Mouse (Mus musculus): ENCODE measurements around the gene Morf4l1. TPM values are rescaled to one million over a fixed set of nuclear protein-coding genes. Genes with fewer than 3 reads are reported as not detected.

The Morf4l1 gene
- polyA plus RNA-seq (2014; fragmentation: Illumina TruSeq; extraction: RNeasy Lipid Tissue Mini Kit (QIAGEN cat#74804); ENCODE audit: low read depth, low replicate concordance): 976 TPM

DNA sequence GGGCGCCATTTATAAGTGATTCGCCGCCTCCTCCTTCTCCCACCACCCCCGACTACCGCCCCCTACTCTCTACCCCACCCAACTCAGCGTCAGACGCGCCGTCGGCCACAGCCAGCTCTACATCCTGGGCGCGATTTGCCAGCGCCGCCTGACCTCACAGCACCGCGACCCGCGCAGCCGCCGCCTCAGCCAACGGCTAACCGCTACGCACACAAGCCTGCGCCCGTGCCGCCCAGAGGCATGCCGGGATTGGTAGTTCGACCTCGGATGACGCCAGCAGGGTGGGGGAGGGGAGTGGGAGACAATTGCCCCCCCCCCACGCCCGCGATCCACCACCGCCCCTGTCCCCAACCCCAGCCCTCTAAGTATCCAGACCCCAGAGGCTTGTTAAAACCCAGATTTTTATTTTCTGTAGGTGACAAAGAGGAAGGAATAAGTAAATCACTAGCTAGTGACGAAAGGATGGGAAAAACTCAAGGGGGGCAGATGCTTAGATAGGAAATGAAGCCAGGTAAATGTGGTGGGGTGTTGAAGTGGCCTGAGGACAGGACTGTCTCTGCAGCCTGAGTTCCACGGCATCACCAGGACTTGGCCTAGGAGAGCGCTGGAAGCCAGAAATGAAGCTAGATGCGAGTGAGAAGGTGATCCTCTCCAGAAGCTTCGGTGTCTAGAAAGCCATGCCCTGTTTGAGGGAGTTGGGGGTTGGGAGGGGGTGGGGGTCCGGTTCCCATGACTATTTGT is at the start of gene Morf4l1:
Gene Morf4l1, minus strand, starts transcription at position 208 of the 741 bp plus-strand sequence.

DNA sequence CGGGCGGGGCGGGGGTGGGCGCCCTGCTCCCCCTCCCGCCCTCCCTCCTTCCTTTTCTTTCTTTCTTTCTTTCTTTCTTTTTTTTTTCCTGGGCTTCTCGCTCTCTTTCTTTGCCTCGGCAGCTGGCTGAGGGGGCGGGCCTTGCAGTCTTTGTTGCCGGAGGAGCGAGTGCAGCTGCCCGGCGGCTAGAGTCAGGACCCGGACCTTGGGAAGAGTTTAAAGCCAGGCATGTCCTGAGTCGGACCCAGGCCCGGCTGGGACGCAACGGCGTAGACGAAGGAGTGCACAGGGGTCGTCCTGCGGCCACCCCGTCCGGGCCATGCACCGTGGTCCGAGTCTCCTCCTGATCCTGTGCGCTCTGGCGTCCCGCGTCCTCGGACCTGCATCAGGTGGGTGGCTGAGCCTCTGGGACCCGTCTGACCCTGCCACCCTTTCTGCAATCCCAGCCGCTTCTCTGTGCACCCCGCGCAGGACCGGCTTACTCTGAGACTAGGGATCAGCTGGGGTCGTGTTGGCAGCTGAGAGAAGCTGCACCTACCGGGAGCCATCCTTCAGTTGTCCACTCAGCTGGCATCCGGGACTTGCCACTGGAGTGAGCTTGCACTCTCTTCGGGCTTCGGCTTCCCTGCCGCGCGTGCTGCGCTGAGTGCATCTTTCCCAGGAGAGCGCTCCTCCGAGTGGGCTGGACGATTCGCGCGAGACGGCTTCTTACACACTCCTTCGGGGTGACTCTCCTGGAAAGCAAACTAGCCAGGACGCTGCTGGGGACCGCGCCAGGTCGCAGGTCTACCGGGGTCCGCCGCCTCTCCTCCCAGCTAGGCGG is 48.6 kb upstream of the Morf4l1 start, which contains the start of gene Adamts7:
Gene Adamts7, plus strand, starts transcription at position 144 of the 823 bp plus-strand sequence.

DNA sequence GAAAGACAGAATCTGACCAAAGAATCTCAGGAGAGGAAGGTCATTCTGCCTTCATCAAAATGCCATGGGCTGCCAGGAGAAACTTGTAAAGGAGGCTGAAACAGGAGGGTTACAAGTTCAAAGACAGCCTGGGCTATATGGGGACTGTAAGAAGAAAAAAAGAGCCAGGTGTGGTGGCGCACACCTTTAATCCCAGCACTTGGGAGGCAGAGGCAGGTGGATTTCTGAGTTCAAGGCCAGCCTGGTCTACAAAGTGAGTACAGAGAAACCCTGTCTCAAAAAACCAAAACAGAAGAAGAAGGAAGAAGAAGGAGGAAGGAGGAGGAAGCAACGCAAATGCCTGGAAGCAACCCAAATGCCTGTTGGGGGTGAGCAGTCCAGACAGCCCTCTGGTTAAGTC is 60.7 kb downstream of the Morf4l1 start, which contains the start of gene Ctsh:
Gene Ctsh, plus strand, starts transcription at position 301 of the 400 bp plus-strand sequence.

Other genes starting within 250 kb of the Morf4l1 start
- gene Rasgrf1, start 204.9 kb downstream of the Morf4l1 start, polyA plus RNA-seq (2014; fragmentation: Illumina TruSeq; extraction: RNeasy Lipid Tissue Mini Kit (QIAGEN cat#74804); ENCODE audit: low read depth, low replicate concordance): 10.7 TPM
- 421 TPM for gene Ctsh, start 60.6 kb downstream of the Morf4l1 start, polyA plus RNA-seq (2014; fragmentation: Illumina TruSeq; extraction: RNeasy Lipid Tissue Mini Kit (QIAGEN cat#74804); ENCODE audit: low read depth, low replicate concordance)
- 0.70 TPM for gene Adamts7, start 48.3 kb upstream of the Morf4l1 start, polyA plus RNA-seq (2014; fragmentation: Illumina TruSeq; extraction: RNeasy Lipid Tissue Mini Kit (QIAGEN cat#74804); ENCODE audit: low read depth, low replicate concordance)
- gene Tbc1d2b, start 156.0 kb upstream of the Morf4l1 start, polyA plus RNA-seq (2014; fragmentation: Illumina TruSeq; extraction: RNeasy Lipid Tissue Mini Kit (QIAGEN cat#74804); ENCODE audit: low read depth, low replicate concordance): 11.4 TPM

Data from adrenal gland, adult 10 weeks (tissue).